Comparison of ENCODE assay signal across 12 mouse cellular contexts in the genomic region with DNA sequence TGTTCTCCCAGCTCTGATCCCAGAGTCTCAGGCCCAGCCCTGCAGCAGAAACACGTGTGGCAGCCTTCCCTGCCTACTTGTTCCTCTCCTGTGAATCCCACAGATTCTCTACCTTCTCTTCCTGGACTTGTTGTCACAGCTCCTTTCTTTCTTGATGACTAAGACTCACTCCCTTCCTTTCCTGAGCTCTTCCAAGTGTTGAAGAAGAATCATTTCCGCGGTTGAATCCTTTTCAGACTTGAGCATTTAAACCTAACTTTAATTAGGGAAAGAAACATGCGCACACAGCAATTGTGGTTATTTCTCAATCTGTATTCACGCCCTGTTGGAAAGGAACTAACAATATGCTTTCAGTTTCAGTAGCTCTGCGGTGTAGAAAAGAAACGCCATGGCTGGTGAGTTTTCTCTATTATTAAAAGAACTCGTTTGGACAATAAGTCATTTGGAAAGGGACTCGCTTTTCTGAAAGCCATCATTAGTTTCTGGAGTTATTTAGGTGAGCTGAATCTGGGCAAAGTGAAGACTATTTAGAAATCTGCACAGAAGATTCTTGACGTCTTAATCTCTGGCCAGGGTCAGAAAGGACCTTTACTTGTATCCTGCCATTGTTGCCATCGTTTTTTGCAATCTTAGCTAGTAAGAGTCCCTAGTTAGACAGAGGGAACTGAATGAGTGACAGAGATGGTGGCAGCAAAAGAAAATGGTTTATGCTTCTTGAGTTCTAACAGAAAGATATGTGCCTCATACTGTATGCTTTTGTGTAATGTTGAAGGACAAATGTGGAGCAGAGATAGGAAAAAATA. TPM values are rescaled to one million over a fixed set of nuclear protein-coding genes. Genes with fewer than 3 reads are reported as not detected.
DNase-seq lines count a peak whose midpoint lies in the region; ATAC-seq and TF ChIP-seq lines count a peak whose summit lies in the region.
"Had no signal": no experiment of that assay in that cellular context is flagged by ENCODE, and none has a peak within 500 bp of the region (broad histone marks: within the 10 kb centered on the region; RNA-seq: fewer than 3 reads in every experiment).

A gene (plus strand): TSS at position 189 of the 803 bp plus-strand sequence.

- TF ChIP-seq CTCF in CH12.LX (conservative IDR thresholded peaks at IDR 0.05 in 1 of 2, IDR thresholded peaks at IDR 0.05 in 1 of 2; ENCODE audit: low read depth in 2 of 2, low read length in 2 of 2) = no peak

- peak; percentile 66 for TF ChIP-seq EP300 in CH12.LX (IDR thresholded peaks at IDR 0.05; ENCODE audit: low read length)

- TF ChIP-seq POLR2A in CH12.LX (IDR thresholded peaks at IDR 0.05; ENCODE audit: low read depth, low read length) = peak; percentile 32; the same call in 1 of the 2 replicates

- H3K27ac ChIP-seq in liver, embryonic 15.5 days (replicated peaks) = no peak within 1 kb of the TSS
- H3K27ac ChIP-seq in CH12.LX (ENCODE audit: insufficient read depth, low read depth) = peak within 1 kb of the TSS; percentile 95
- H3K27ac ChIP-seq: embryonic facial prominence, embryonic 13.5 days; kidney, postnatal 0 days; limb, embryonic 10.5 days; midbrain, embryonic 13.5 days had no signal

- DNase-seq in liver = no peak
- DNase-seq in CH12.LX (ENCODE audit: extremely low read depth) = peak; percentile 71
- DNase-seq in natural killer cell, adult 2 months (ENCODE audit: low spot score in 2 of 2) = peak; percentile 24 to 31
- DNase-seq in MN1 (ENCODE audit: low spot score) = no peak
- DNase-seq in frontal cortex, adult 2 months (ENCODE audit: extremely low spot score in 1 of 2, low spot score in 1 of 2) = no peak
- DNase-seq: heart, postnatal 14 days had no signal

- in situ Hi-C loops in CH12.LX (cut with MboI; ENCODE audit: low pct_ligation_motif_present, low pct_unique_long_range_greater_than_20kb, low sequenced_read_pairs) = loop anchor here (10.0 kb wide), 1 partner anchor 154 kb away; no protein-coding TSS in a partner anchor

- no peak for ATAC-seq in liver, embryonic 15.5 days (ENCODE audit: insufficient read depth)
- peak; percentile 94 to 96 for ATAC-seq in hematopoietic stem cell, adult 5-6 weeks (replicated peaks in 1 of 2; ENCODE audit: insufficient read depth in 1 of 2, low FRiP score in 2 of 2, low TSS enrichment in 1 of 2, low read depth in 1 of 2, poor library complexity in 2 of 2, severe bottlenecking in 2 of 2)
- ATAC-seq: midbrain, embryonic 13.5 days had no signal

- H3K36me3 ChIP-seq in liver, embryonic 15.5 days (replicated peaks) = no peaks in the 10 kb centered on the region
- H3K36me3 ChIP-seq in CH12.LX (replicated peaks in 1 of 2; ENCODE audit: control insufficient read depth in 1 of 2, insufficient read depth in 1 of 2, low read length in 1 of 2) = peaks cover 2 to 12% of the 10 kb centered on the region in 2 experiments
- H3K36me3 ChIP-seq: embryonic facial prominence, embryonic 13.5 days; limb, embryonic 10.5 days; midbrain, embryonic 13.5 days had no signal

- no peak for TF ChIP-seq RAD21 in CH12.LX (IDR thresholded peaks at IDR 0.05; ENCODE audit: low read depth, low read length)

- 50% methylated on average over 11 of the region's 11 CpGs for WGBS in liver, embryonic 15.5 days (ENCODE audit: insufficient replicate concordance)

- peak within 1 kb of the TSS; percentile 20 for H3K4me3 ChIP-seq in liver, embryonic 15.5 days (replicated peaks)
- H3K4me3 ChIP-seq in CH12.LX (replicated peaks in 1 of 3; ENCODE audit: low read depth in 2 of 3, low read length in 2 of 3, poor library complexity in 1 of 3) = peak within 1 kb of the TSS; percentile 58 to 93 (median 84)
- H3K4me3 ChIP-seq: embryonic facial prominence, embryonic 13.5 days; limb, embryonic 10.5 days; midbrain, embryonic 13.5 days had no signal

- dilution Hi-C loops in CH12.LX (cut with MboI; ENCODE audit: extremely low pct_ligation_motif_present, extremely low pct_unique_long_range_greater_than_20kb, low sequenced_read_pairs) = no loop called here

- H3K4me1 ChIP-seq in liver, embryonic 15.5 days (replicated peaks) = no peaks in the 10 kb centered on the region
- H3K4me1 ChIP-seq in CH12.LX (ENCODE audit: control insufficient read depth in 1 of 2, insufficient read depth in 2 of 2) = peaks cover 0 to 30% of the 10 kb centered on the region in 2 experiments; a peak in 2 of 4 replicates
- H3K4me1 ChIP-seq: embryonic facial prominence, embryonic 13.5 days; limb, embryonic 10.5 days; midbrain, embryonic 13.5 days had no signal

- H3K9ac ChIP-seq in liver, embryonic 15.5 days = no peak within 1 kb of the TSS
- H3K9ac ChIP-seq in CH12.LX (ENCODE audit: insufficient read depth, low read depth) = peak within 1 kb of the TSS; percentile 99
- H3K9ac ChIP-seq: embryonic facial prominence, embryonic 13.5 days; midbrain, embryonic 13.5 days had no signal

- no peaks in the 10 kb centered on the region for H3K9me3 ChIP-seq in liver, embryonic 15.5 days (replicated peaks)
- no peaks in the 10 kb centered on the region for H3K9me3 ChIP-seq in CH12.LX (replicated peaks; ENCODE audit: low read length)
- H3K9me3 ChIP-seq: embryonic facial prominence, embryonic 13.5 days; limb, embryonic 10.5 days; midbrain, embryonic 13.5 days had no signal

- peaks cover 23% of the 10 kb centered on the region for H3K79me2 ChIP-seq in CH12.LX (replicated peaks; ENCODE audit: control insufficient read depth, extremely low read depth, insufficient read depth, poor library complexity, severe bottlenecking)

- H3K4me2 ChIP-seq in liver, embryonic 15.5 days = no peak within 1 kb of the TSS
- peak within 1 kb of the TSS; percentile 89 for H3K4me2 ChIP-seq in CH12.LX (ENCODE audit: insufficient read depth, low read depth, poor library complexity, severe bottlenecking)
- H3K4me2 ChIP-seq: embryonic facial prominence, embryonic 13.5 days; midbrain, embryonic 13.5 days had no signal

- no peaks in the 10 kb centered on the region for H3K27me3 ChIP-seq in liver, embryonic 15.5 days
- no peaks in the 10 kb centered on the region for H3K27me3 ChIP-seq in CH12.LX (replicated peaks)
- H3K27me3 ChIP-seq: embryonic facial prominence, embryonic 13.5 days; midbrain, embryonic 13.5 days had no signal

TF ChIP-seq in CH12.LX, 34 proteins besides CTCF, POLR2A, EP300 and RAD21 (continues in another document):
- peak; percentile 86 for TF ChIP-seq SIN3A (IDR thresholded peaks at IDR 0.05; ENCODE audit: low read length)
- 0 out of 2 replicates have a peak, but pooled peaks have one; percentile 24 for TF ChIP-seq ZMIZ1 (IDR thresholded peaks at IDR 0.05; ENCODE audit: low read depth, low read length)
- TF ChIP-seq ETS1 (conservative IDR thresholded peaks at IDR 0.05; ENCODE audit: low read depth, low read length) = peak; percentile 57
- peak; percentile 90 for TF ChIP-seq MXI1 (IDR thresholded peaks at IDR 0.05; ENCODE audit: low read depth, low read length)
- peak; percentile 38 for TF ChIP-seq BHLHE40 (IDR thresholded peaks at IDR 0.05; ENCODE audit: low read depth, low read length)
- 0 out of 2 replicates have a peak, but pooled peaks have one; percentile 15 for TF ChIP-seq MAZ (IDR thresholded peaks at IDR 0.05; ENCODE audit: low read depth, low read length)
- TF ChIP-seq NRF1 (IDR thresholded peaks at IDR 0.05; ENCODE audit: low read depth, low read length) = peak; percentile 66
- no peak for TF ChIP-seq USF2 (conservative IDR thresholded peaks at IDR 0.05; ENCODE audit: low read depth, low read length)
- peak; percentile 95 for TF ChIP-seq CHD1 (IDR thresholded peaks at IDR 0.05; ENCODE audit: low read depth, low read length)
- TF ChIP-seq ELF1 (IDR thresholded peaks at IDR 0.05; ENCODE audit: low read depth, low read length) = 0 out of 2 replicates have a peak, but pooled peaks have one; percentile 26
- TF ChIP-seq MAX (IDR thresholded peaks at IDR 0.05; ENCODE audit: low read length) = peak; percentile 84
- 0 out of 2 replicates have a peak, but pooled peaks have one; percentile 51 for TF ChIP-seq RCOR1 (conservative IDR thresholded peaks at IDR 0.05; ENCODE audit: low read depth, low read length)
- TF ChIP-seq MYC (IDR thresholded peaks at IDR 0.05; ENCODE audit: low read depth, low read length) = peak; percentile 83
- TF ChIP-seq JUND (conservative IDR thresholded peaks at IDR 0.05; ENCODE audit: low read depth, low read length) = no peak
- peak; percentile 45; the same call in 1 of the 2 replicates for TF ChIP-seq TCF12 (IDR thresholded peaks at IDR 0.05; ENCODE audit: low read depth, low read length)
- TF ChIP-seq MAFK (IDR thresholded peaks at IDR 0.05; ENCODE audit: insufficient replicate concordance, low read length) = peak; percentile 76
- TF ChIP-seq HCFC1 (IDR thresholded peaks at IDR 0.05; ENCODE audit: low read depth, low read length) = peak; percentile 11
- TF ChIP-seq PAX5 (IDR thresholded peaks at IDR 0.05; ENCODE audit: low read length) = no peak
- TF ChIP-seq JUN (IDR thresholded peaks at IDR 0.05; ENCODE audit: insufficient read depth, low read depth, low read length) = peak; percentile 13; the same call in 1 of the 2 replicates
- TF ChIP-seq ZNF384 (IDR thresholded peaks at IDR 0.05; ENCODE audit: low read depth, low read length) = no peak; the same call in none of the 2 replicates
- no peak for TF ChIP-seq UBTF (IDR thresholded peaks at IDR 0.05; ENCODE audit: low read depth, low read length)
- no peak for TF ChIP-seq E2F4 (IDR thresholded peaks at IDR 0.05; ENCODE audit: insufficient replicate concordance, low read depth, low read length)
- TF ChIP-seq IRF4 (IDR thresholded peaks at IDR 0.05; ENCODE audit: low read depth, low read length) = peak; percentile 76
- TF ChIP-seq ZC3H11A (IDR thresholded peaks at IDR 0.05; ENCODE audit: low read depth, low read length) = no peak
- 0 out of 2 replicates have a peak, but pooled peaks have one; percentile 29 for TF ChIP-seq POLR2AphosphoS2 (IDR thresholded peaks at IDR 0.05; ENCODE audit: low read depth, low read length)
- TF ChIP-seq ZKSCAN1 (IDR thresholded peaks at IDR 0.05; ENCODE audit: borderline replicate concordance, low read depth, low read length) = no peak
- TF ChIP-seq USF1 (IDR thresholded peaks at IDR 0.05; ENCODE audit: low read depth, low read length) = no peak
- TF ChIP-seq MEF2A (IDR thresholded peaks at IDR 0.05; ENCODE audit: borderline replicate concordance, low read depth, low read length) = 0 out of 2 replicates have a peak, but pooled peaks have one; percentile 29
- peak; percentile 70 for TF ChIP-seq NELFE (IDR thresholded peaks at IDR 0.05; ENCODE audit: low read depth, low read length)

RNA-seq across cellular contexts. Expression of the gene that starts here (rescaled TPM):
- polyA plus RNA-seq in liver, embryonic 15.5 days (2015; fragmentation: Nextera tagmentation; extraction: Ambion mirVana) = 3.3 and 4.1 TPM in 2 replicates
- total RNA-seq in CH12.LX (2012; rRNA removed) = 66.0 and 66.6 TPM in 2 replicates
- 138 and 171 TPM in 2 replicates for total RNA-seq in CH12.LX (2014; rRNA removed)
- 90.3 and 110 TPM in 2 replicates for polyA plus RNA-seq in CH12.LX (2012; ENCODE audit: insufficient read length, low read depth)
- 59.0 and 89.2 TPM in 2 replicates for total RNA-seq in hematopoietic stem cell, adult 5-6 weeks (2017)
- polyA plus RNA-seq in frontal cortex, adult 2 months (2012; rRNA removed) = 6.2 and 7.9 TPM in 2 replicates

Comparison
In these comparisons a context has a peak if more than half of its experiments do, and no peak if none do; other contexts are left out.
1. RNA of the gene that starts here (polyA plus RNA-seq): 90.3 to 110 TPM in CH12.LX; 6.2 to 7.9 TPM in frontal cortex, adult 2 months and 3.3 to 4.1 TPM in liver, embryonic 15.5 days; every median in the first group is over 10 times any median in the second.
2. DNase-seq: peak in CH12.LX (single experiment) and natural killer cell, adult 2 months (2 of 2); none in liver (single experiment), MN1 (single experiment) and frontal cortex, adult 2 months (0 of 2).